Mouse (Mus musculus): Measurements from ENCODE around the gene Klrb1. TPM values are rescaled to one million over a fixed set of nuclear protein-coding genes. Genes with fewer than 3 reads are reported as not detected.

The Klrb1 gene
- polyA plus RNA-seq, 1 experiment = not detected

- Histone ChIP-seq H3K27me3 (ENCODE audit: control insufficient read depth) (no peaks in the 10 kb centered on the region), H3K4me1 (ENCODE audit: control insufficient read depth) (no peaks in the 10 kb centered on the region), H3K9me3 (ENCODE audit: control insufficient read depth, low read length) (no peaks in the 10 kb centered on the region), H3K36me3 (ENCODE audit: control insufficient read depth) (no peaks in the 10 kb centered on the region), H3K4me3 (replicated peaks) (no peak overlapping the region)
- no peak for TF ChIP-seq GATA1 (IDR thresholded peaks at IDR 0.05; ENCODE audit: low read length)
- TF ChIP-seq TAL1 (IDR thresholded peaks at IDR 0.05; ENCODE audit: low read length) = no peak
Measured at GRCm38 (mm10) chr6:128736100-128736499, 13.2 kb upstream of the Klrb1 start.

GRCm38 (mm10) chr6:128734896-128735295 is 12.0 kb upstream of the Klrb1 start:
- no peak for TF ChIP-seq TAL1 (IDR thresholded peaks at IDR 0.05; ENCODE audit: low read length)
- no peak for TF ChIP-seq GATA1 (IDR thresholded peaks at IDR 0.05; ENCODE audit: low read length)
- Histone ChIP-seq H3K4me1 (ENCODE audit: control insufficient read depth) (no peaks in the 10 kb centered on the region), H3K9me3 (ENCODE audit: control insufficient read depth, low read length) (no peaks in the 10 kb centered on the region), H3K4me3 (replicated peaks) (no peak overlapping the region), H3K36me3 (ENCODE audit: control insufficient read depth) (no peaks in the 10 kb centered on the region), H3K27me3 (ENCODE audit: control insufficient read depth) (no peaks in the 10 kb centered on the region)

GRCm38 (mm10) chr6:128733908-128734679 is 11.2 kb upstream of the Klrb1 start:
- H3K36me3 ChIP-seq (ENCODE audit: control insufficient read depth) = no peaks in the 10 kb centered on the region
- TF ChIP-seq GATA1 (IDR thresholded peaks at IDR 0.05; ENCODE audit: low read length) = no peak
- no peak for TF ChIP-seq TAL1 (IDR thresholded peaks at IDR 0.05; ENCODE audit: low read length)
- no peaks in the 10 kb centered on the region for H3K4me1 ChIP-seq (ENCODE audit: control insufficient read depth)
- no peaks in the 10 kb centered on the region for H3K9me3 ChIP-seq (ENCODE audit: control insufficient read depth, low read length)
- no peaks in the 10 kb centered on the region for H3K27me3 ChIP-seq (ENCODE audit: control insufficient read depth)
- H3K4me3 ChIP-seq (replicated peaks) = no peak overlapping the region

- no peaks in the 10 kb centered on the region for H3K4me1 ChIP-seq (ENCODE audit: control insufficient read depth)
- H3K36me3 ChIP-seq (ENCODE audit: control insufficient read depth) = no peaks in the 10 kb centered on the region
- no peak overlapping the region for H3K4me3 ChIP-seq (replicated peaks)
- H3K9me3 ChIP-seq (ENCODE audit: control insufficient read depth, low read length) = no peaks in the 10 kb centered on the region
- H3K27me3 ChIP-seq (ENCODE audit: control insufficient read depth) = no peaks in the 10 kb centered on the region
- TF ChIP-seq TAL1 (IDR thresholded peaks at IDR 0.05; ENCODE audit: low read length) (no peak), GATA1 (IDR thresholded peaks at IDR 0.05; ENCODE audit: low read length) (no peak)
Measured at GRCm38 (mm10) chr6:128732032-128732431, 9.2 kb upstream of the Klrb1 start.

GRCm38 (mm10) chr6:128701691-128702090 is 21.2 kb downstream of the Klrb1 start:
- no peaks in the 10 kb centered on the region for H3K27me3 ChIP-seq (ENCODE audit: control insufficient read depth)
- H3K4me1 ChIP-seq (ENCODE audit: control insufficient read depth) = no peaks in the 10 kb centered on the region
- no peak overlapping the region for H3K4me3 ChIP-seq (replicated peaks)
- TF ChIP-seq GATA1 (IDR thresholded peaks at IDR 0.05; ENCODE audit: low read length) (no peak), TAL1 (IDR thresholded peaks at IDR 0.05; ENCODE audit: low read length) (no peak)
- H3K9me3 ChIP-seq (ENCODE audit: control insufficient read depth, low read length) = peaks cover 2% of the 10 kb centered on the region; the same call in 1 of the 2 replicates
- H3K36me3 ChIP-seq (ENCODE audit: control insufficient read depth) = no peaks in the 10 kb centered on the region

- H3K9me3 ChIP-seq (ENCODE audit: control insufficient read depth, low read length) = no peaks in the 10 kb centered on the region
Measured at GRCm38 (mm10) chr6:128679574-128679973, 43.3 kb downstream of the Klrb1 start.

GRCm38 (mm10) chr6:128669936-128670335 is 52.9 kb downstream of the Klrb1 start:
- H3K9me3 ChIP-seq (ENCODE audit: control insufficient read depth, low read length) = no peaks in the 10 kb centered on the region
- TF ChIP-seq TAL1 (IDR thresholded peaks at IDR 0.05; ENCODE audit: low read length) (no peak), GATA1 (IDR thresholded peaks at IDR 0.05; ENCODE audit: low read length) (no peak)
- H3K36me3 ChIP-seq (ENCODE audit: control insufficient read depth) = no peaks in the 10 kb centered on the region
- no peaks in the 10 kb centered on the region for H3K27me3 ChIP-seq (ENCODE audit: control insufficient read depth)
- no peak overlapping the region for H3K4me3 ChIP-seq (replicated peaks)
- no peaks in the 10 kb centered on the region for H3K4me1 ChIP-seq (ENCODE audit: control insufficient read depth)

More at GRCm38 (mm10) chr6:128679574-128679973, 43.3 kb downstream of the Klrb1 start:
- no peaks in the 10 kb centered on the region for H3K4me1 ChIP-seq (ENCODE audit: control insufficient read depth)
- H3K27me3 ChIP-seq (ENCODE audit: control insufficient read depth) = no peaks in the 10 kb centered on the region
- H3K36me3 ChIP-seq (ENCODE audit: control insufficient read depth) = no peaks in the 10 kb centered on the region
- no peak overlapping the region for H3K4me3 ChIP-seq (replicated peaks)
- TF ChIP-seq TAL1 (IDR thresholded peaks at IDR 0.05; ENCODE audit: low read length) = no peak
- TF ChIP-seq GATA1 (IDR thresholded peaks at IDR 0.05; ENCODE audit: low read length) = no peak

- Histone ChIP-seq H3K36me3 (ENCODE audit: control insufficient read depth) (no peaks in the 10 kb centered on the region), H3K9me3 (ENCODE audit: control insufficient read depth, low read length) (no peaks in the 10 kb centered on the region), H3K4me3 (replicated peaks) (no peak within 1 kb of the TSS), H3K27me3 (ENCODE audit: control insufficient read depth) (no peaks in the 10 kb centered on the region), H3K4me1 (ENCODE audit: control insufficient read depth) (no peaks in the 10 kb centered on the region)
- TF ChIP-seq TAL1 (IDR thresholded peaks at IDR 0.05; ENCODE audit: low read length) = no peak
- no peak for TF ChIP-seq GATA1 (IDR thresholded peaks at IDR 0.05; ENCODE audit: low read length)
Measured at GRCm38 (mm10) chr6:128662206-128662605, 60.7 kb downstream of the Klrb1 start, which contains the start of gene Clec2h. Gene Clec2h, plus strand, starts transcription at chr6:128662385.

- Histone ChIP-seq H3K9me3 (ENCODE audit: control insufficient read depth, low read length) (no peaks in the 10 kb centered on the region), H3K27me3 (ENCODE audit: control insufficient read depth) (no peaks in the 10 kb centered on the region), H3K4me1 (ENCODE audit: control insufficient read depth) (no peaks in the 10 kb centered on the region), H3K36me3 (ENCODE audit: control insufficient read depth) (no peaks in the 10 kb centered on the region), H3K4me3 (replicated peaks) (no peak overlapping the region)
- TF ChIP-seq TAL1 (IDR thresholded peaks at IDR 0.05; ENCODE audit: low read length) = no peak
- no peak for TF ChIP-seq GATA1 (IDR thresholded peaks at IDR 0.05; ENCODE audit: low read length)
Measured at GRCm38 (mm10) chr6:128661249-128661648, 61.6 kb downstream of the Klrb1 start.

Other genes starting within 250 kb of the Klrb1 start
- gene Pzp, start 196.3 kb downstream of the Klrb1 start, polyA plus RNA-seq (2012) = 0.05 TPM in 1 of 2 replicates, not detected in the other
- not detected in 2 replicates for gene A2ml1, start 141.5 kb downstream of the Klrb1 start, polyA plus RNA-seq (2012)
- not detected in 2 replicates for gene Klrb1a, start 99.5 kb downstream of the Klrb1 start, polyA plus RNA-seq (2012)
- gene Clec2h, start 60.7 kb downstream of the Klrb1 start, polyA plus RNA-seq (2012) = not detected in 2 replicates
- gene Klrb1c, start 66.2 kb upstream of the Klrb1 start, polyA plus RNA-seq (2012) = not detected in 2 replicates
- gene Gm44511, start 103.3 kb upstream of the Klrb1 start, polyA plus RNA-seq (2012) = not detected in 2 replicates
- gene Klrb1b, start 103.3 kb upstream of the Klrb1 start, polyA plus RNA-seq (2012) = 0.02 TPM in 1 of 2 replicates, not detected in the other
- gene Clec2i, start 164.5 kb upstream of the Klrb1 start, polyA plus RNA-seq (2012) = not detected in 2 replicates
- not detected in 2 replicates for gene BC035044, start 168.1 kb upstream of the Klrb1 start, polyA plus RNA-seq (2012)
- gene Clec2g, start 211.3 kb upstream of the Klrb1 start, polyA plus RNA-seq (2012) = not detected in 2 replicates